Comparison of ENCODE assay signal across 15 mouse cellular contexts in the genomic region with DNA sequence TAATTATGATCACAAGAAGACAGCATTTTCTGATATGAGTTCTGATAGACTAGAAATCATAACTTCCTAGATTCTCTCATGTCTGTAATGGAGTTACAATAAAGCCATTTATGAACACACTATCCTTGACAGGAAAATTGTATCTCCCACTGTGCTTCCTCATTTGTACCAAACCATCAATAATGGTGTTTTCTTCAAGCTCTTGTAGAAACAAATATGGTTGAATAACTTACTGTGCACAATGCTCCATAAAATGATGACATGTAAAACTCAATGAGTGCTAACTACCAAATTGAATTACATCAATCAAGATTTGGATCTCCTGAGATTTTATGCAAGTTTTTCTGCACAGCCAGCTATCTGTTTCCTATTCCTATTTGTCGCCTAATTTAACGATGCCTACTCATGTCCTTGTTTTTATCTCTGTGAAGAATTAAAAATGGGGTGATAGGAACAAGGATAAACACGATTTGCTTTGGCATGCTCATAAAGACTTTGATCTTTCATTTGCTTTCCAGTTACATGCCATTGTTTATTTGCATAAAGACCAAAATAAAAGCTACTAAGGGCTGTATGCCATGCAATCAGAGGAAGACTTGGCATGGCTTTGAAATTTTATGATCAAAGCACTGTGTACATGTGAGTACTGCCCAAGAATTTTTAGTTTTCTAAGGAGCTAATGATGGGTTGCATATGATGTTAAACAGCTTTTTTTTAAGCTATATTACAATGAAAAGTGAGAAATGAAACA.
"Had no signal": no experiment of that assay in that cellular context is flagged by ENCODE, and none has a peak within 500 bp of the region (broad histone marks: within the 10 kb centered on the region; RNA-seq: fewer than 3 reads in every experiment).

No protein-coding gene starts in this region.

- DNase-seq: kidney, adult 2 months; kidney, postnatal 25 days; layer of hippocampus, adult 9-11 months; layer of hippocampus, postnatal 36 days; liver, embryonic 13.5 days; thymus, adult 18-20 months; thymus, postnatal 36 days had no signal

- H3K36me3 ChIP-seq: liver, embryonic 13.5 days; midbrain, embryonic 10.5 days; midbrain, embryonic 13.5 days had no signal

- H3K9ac ChIP-seq: liver, embryonic 13.5 days; midbrain, embryonic 13.5 days had no signal

- ATAC-seq: intestine, postnatal 0 days; midbrain, embryonic 13.5 days; midbrain, embryonic 16.5 days had no signal

- H3K27me3 ChIP-seq: liver, embryonic 13.5 days; megakaryocyte, embryonic 14.5 days; midbrain, embryonic 13.5 days had no signal

- H3K27ac ChIP-seq: kidney, postnatal 0 days; layer of hippocampus, adult 2 months; left cerebral cortex, adult 2 months; liver, embryonic 13.5 days; midbrain, embryonic 10.5 days; midbrain, embryonic 13.5 days had no signal

- H3K4me3 ChIP-seq: layer of hippocampus, adult 2 months; left cerebral cortex, adult 2 months; liver, embryonic 13.5 days; megakaryocyte, embryonic 14.5 days; midbrain, embryonic 10.5 days; midbrain, embryonic 13.5 days had no signal

- H3K4me1 ChIP-seq: liver, embryonic 13.5 days; midbrain, embryonic 10.5 days; midbrain, embryonic 13.5 days had no signal

- H3K4me2 ChIP-seq: liver, embryonic 13.5 days; midbrain, embryonic 13.5 days had no signal

- H3K9me3 ChIP-seq: liver, embryonic 13.5 days; midbrain, embryonic 10.5 days; midbrain, embryonic 13.5 days had no signal
